Mouse (Mus musculus) liver, embryonic 14.5 days (tissue): ENCODE results near the gene Bdkrb2. TPM values are rescaled to one million over a fixed set of nuclear protein-coding genes. Genes with fewer than 3 reads are reported as not detected.

Experiments
- ATAC-seq: fragments of 200-750 bp; cut with Nextera tagmentation; 2 replicates; pipeline ENCODE4 v1.8.0; 2017; ENCODE audit warnings: moderate number of reproducible peaks, mild to moderate bottlenecking, moderate library complexity; ENCODE audit not compliant: insufficient read depth
- DNase-seq, 3 experiments: peaks; one replicate each; pipeline ENCODE4 v3.0.0-alpha.2; 2012 to 2013; ENCODE audit warnings: low read depth in 3 of 3, low spot score in 3 of 3
- H3K27ac ChIP-seq: fragments of 300-500 bp; sonication (generic); 2 replicates; pipeline ENCODE4 v1.5.1; 2014; ENCODE audit warnings: moderate library complexity, mild to moderate bottlenecking, control low read depth, inconsistent platforms
- H3K27me3 ChIP-seq: fragments of 300-500 bp; sonication (generic); 2 replicates; pipeline ENCODE4 v1.6.1; 2014; ENCODE audit warnings: mild to moderate bottlenecking, low read length, moderate library complexity; ENCODE audit not compliant: control insufficient read depth, insufficient read depth
- H3K36me3 ChIP-seq: fragments of 300-500 bp; sonication (generic); replicated peaks from 2 replicates; pipeline ENCODE4 v1.6.1; 2014; ENCODE audit warnings: low read depth; ENCODE audit not compliant: control insufficient read depth, insufficient read depth
- H3K4me1 ChIP-seq, 2 experiments: fragments of 200-500 bp in 1 of 2; fragments of 300-500 bp in 1 of 2; sonication (generic) in 1 of 2; replicated peaks; 2 replicates each; pipeline ENCODE4 v1.6.1; 2012 to 2014; ENCODE audit warnings: antibody characterized with exemption in 1 of 2, inconsistent platforms in 1 of 2, low read length in 1 of 2; ENCODE audit not compliant: control insufficient read depth in 2 of 2, insufficient read depth in 2 of 2
- H3K4me2 ChIP-seq: fragments of 300-500 bp; sonication (generic); 2 replicates; pipeline ENCODE4 v1.6.1; 2014; ENCODE audit warnings: low read depth, mild to moderate bottlenecking, control low read depth, moderate library complexity
- H3K4me3 ChIP-seq, 2 experiments: fragments of 200-500 bp in 1 of 2; fragments of 300-500 bp in 1 of 2; sonication (generic) in 1 of 2; 2 replicates each; pipeline ENCODE4 v1.5.1; 2012 to 2014; ENCODE audit warnings: low read depth in 2 of 2, low read length in 2 of 2, mild to moderate bottlenecking in 2 of 2, control low read depth in 1 of 2, inconsistent platforms in 1 of 2, moderate library complexity in 1 of 2; ENCODE audit not compliant: insufficient read depth in 1 of 2
- H3K9ac ChIP-seq: fragments of 300-500 bp; sonication (generic); replicated peaks from 2 replicates; pipeline ENCODE4 v1.6.1; 2014; ENCODE audit warnings: mild to moderate bottlenecking, control low read depth, moderate library complexity
- H3K9me3 ChIP-seq: fragments of 300-500 bp; sonication (generic); 2 replicates; pipeline ENCODE4 v1.6.1; 2016; ENCODE audit warnings: low read length, mixed read lengths; ENCODE audit not compliant: control insufficient read depth
- CTCF ChIP-seq: IDR thresholded peaks from 2 replicates; pipeline ENCODE4 v1.5.1; 2016; ENCODE audit warnings: antibody characterized with exemption, low read depth, control low read depth
- EP300 ChIP-seq: IDR thresholded peaks from 2 replicates; pipeline ENCODE4 v1.6.1; 2016; ENCODE audit warnings: antibody characterized with exemption, low read depth
- WGBS: fragments of 180-500 bp; shearing (Covaris S2); extraction: QIAGEN DNeasy Blood & Tissue Kit; methylation state at CpG from one replicate; pipeline ENCODE4 v1.1.7; 2014; ENCODE audit not compliant: insufficient replicate concordance; 5-methylcytosine and 5-hydroxymethylcytosine counted together
- polyA plus RNA-seq, 2 experiments: library from polyadenylated mRNA; depleted of rRNA in 1 of 2; stranded (reverse) in 1 of 2; unstranded in 1 of 2; fragments of >200 nt; fragmentation: Nextera tagmentation in 1 of 2; extraction: Ambion mirVana in 1 of 2; gene quantifications; 2 replicates each; pipeline versions ENCODE4 v1.2.1 to v1.2.3; 2012 to 2014

Bdkrb2 gene
- polyA plus RNA-seq (2012; rRNA removed) (0.01 TPM in 1 of 2 replicates, not detected in the other), polyA plus RNA-seq (2014; fragmentation: Nextera tagmentation; extraction: Ambion mirVana) (not detected in 2 replicates)

DNA sequence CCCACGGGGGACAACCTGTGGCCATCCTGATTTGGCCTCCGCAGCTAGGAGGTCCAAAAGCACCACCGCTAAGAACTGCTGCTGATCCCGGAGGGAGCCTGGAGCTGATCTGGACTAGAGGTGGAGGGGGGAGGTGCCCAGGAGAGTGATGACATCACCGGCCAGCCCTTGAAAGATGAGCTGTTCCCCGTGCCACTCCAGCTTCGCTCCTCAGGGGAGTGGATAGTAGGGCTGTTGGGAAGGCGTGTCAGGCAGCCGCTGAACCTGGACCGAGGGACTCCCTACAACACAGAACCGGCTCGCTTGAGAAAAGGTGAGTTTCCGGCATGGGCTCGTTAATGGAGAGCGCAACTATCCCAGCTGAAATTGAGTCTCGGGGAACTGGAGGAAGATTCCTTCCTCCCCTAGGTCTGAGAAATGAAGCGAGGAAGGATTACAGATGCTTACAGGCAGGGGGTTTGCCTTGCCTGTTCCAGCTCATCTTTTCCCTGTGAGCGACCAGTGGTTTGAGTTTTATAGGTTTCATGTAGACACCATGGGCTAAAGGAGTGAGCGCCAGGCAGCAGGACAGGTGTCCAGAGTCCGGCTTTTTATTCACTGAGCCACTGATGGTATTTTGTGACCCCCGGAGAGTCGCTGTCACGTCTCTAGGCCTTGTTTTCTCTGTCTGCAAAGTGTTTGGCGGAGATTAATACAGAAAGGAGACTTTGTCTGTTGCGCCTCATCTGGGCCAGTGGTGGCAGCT, at the start of gene Bdkrb2:
Bdkrb2 (plus strand) TSS at position 291 of the 745 bp plus-strand sequence.
- no peak for TF ChIP-seq CTCF
- no peak for TF ChIP-seq EP300
- H3K4me1 ChIP-seq, result no peaks in the 10 kb centered on the region
- DNase-seq, result no peak

DNA sequence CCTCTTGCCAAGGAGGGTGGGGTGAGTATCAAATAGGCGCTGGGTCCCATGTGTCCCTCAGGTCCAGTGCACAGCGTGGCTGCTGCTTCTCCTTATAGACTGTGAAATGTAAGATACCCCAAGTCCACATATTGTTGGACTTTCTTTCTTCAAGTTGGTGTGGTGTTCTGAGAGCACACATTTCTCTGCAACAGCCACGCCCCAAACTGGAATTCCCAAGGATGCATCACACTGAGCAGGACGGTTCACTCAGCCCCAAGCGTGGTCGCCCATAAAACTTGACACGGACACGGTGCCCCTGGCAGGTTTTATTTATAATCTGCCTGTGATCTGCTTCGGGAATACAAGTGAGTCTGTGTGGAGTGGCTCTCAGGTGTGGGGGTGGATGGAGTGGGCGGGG, 48.9 kb upstream of the Bdkrb2 start:
- 66% methylated on average over 10 of the region's 10 CpGs for WGBS

More for the DNA sequence above, at the start of gene Bdkrb2:
- Histone ChIP-seq H3K27ac (no peak within 1 kb of the TSS), H3K27me3 (peaks cover 30% of the 10 kb centered on the region), H3K36me3 (no peaks in the 10 kb centered on the region), H3K4me3 (no peak within 1 kb of the TSS), H3K9me3 (no peaks in the 10 kb centered on the region), H3K4me2 (no peak within 1 kb of the TSS), H3K9ac (no peak within 1 kb of the TSS)
- 7% methylated on average over 25 of the region's 25 CpGs for WGBS
- no peak for ATAC-seq

DNA sequence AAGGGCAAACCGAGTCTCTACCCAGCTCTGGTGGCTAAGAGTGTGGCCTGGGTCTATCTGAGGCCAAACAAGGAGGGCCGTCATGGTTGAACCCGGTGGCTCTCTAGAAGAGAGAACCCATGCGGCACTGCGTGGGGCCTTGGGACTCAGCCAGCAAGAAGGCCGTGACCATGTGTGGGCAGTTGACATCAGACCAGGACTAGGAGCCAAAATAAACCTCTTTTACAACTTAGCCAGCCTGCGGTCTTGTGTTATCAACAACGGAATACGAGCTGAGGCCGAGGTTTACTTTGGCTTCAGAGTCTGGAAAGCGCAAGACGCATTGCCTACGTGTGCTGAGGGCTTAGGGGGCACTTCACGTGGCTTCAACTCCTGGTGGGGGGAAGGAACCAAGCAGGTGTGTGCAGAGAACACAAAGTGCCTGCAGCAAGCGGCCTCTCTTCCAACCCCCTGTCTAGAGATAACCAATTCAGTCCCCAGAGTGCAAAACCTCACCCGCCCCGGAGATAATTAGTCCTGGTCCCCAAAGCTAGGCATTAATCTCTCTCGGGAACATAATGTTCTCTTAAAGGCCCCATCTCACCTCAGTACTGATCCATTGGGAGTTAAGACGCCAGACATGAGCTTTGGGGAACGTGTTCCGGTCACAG, 45.9 kb upstream of the Bdkrb2 start:
- ATAC-seq (no peak), DNase-seq (no peak)
- H3K9me3 ChIP-seq, result no peaks in the 10 kb centered on the region
- no peak overlapping the region for H3K9ac ChIP-seq
- H3K27me3 ChIP-seq, result no peaks in the 10 kb centered on the region
- no peaks in the 10 kb centered on the region for H3K4me1 ChIP-seq
- H3K27ac ChIP-seq, result no peak overlapping the region
- 70% methylated on average over 21 of the region's 21 CpGs for WGBS
- no peak overlapping the region for H3K4me2 ChIP-seq
- H3K36me3 ChIP-seq, result no peaks in the 10 kb centered on the region
- no peak for TF ChIP-seq CTCF
- no peak for TF ChIP-seq EP300
- H3K4me3 ChIP-seq, result no peak overlapping the region

More for the DNA sequence above, 48.9 kb upstream of the Bdkrb2 start:
- DNase-seq, result no peak
- no peak for TF ChIP-seq CTCF
- TF ChIP-seq EP300, result no peak
- Histone ChIP-seq H3K9me3 (no peaks in the 10 kb centered on the region), H3K27me3 (no peaks in the 10 kb centered on the region), H3K9ac (no peak overlapping the region), H3K4me3 (no peak overlapping the region), H3K27ac (no peak overlapping the region), H3K4me2 (no peak overlapping the region), H3K4me1 (no peaks in the 10 kb centered on the region), H3K36me3 (no peaks in the 10 kb centered on the region)
- no peak for ATAC-seq

DNA sequence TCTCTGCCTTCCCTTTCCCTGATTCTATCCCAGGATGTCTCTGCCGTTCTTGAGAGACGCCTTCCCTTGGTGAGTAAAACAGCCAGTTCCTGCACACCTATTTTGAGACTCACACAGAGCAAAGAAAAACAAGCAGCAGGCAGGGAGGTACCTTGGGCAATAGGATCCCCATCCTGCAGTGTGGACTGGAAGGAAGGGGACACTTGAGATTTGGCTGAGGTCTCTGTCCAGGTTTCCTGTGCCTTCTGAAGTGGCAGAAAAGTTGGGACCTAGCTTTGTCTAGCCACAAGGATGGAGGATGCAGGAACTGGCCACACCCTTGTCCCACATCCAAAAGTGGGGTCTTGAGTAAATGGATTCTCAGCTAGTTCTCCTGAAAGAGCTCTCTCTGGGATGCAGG, 43.2 kb upstream of the Bdkrb2 start:
- no peak overlapping the region for H3K4me2 ChIP-seq
- H3K4me1 ChIP-seq, result no peaks in the 10 kb centered on the region
- WGBS, result 58% methylated on average over 2 of the region's 2 CpGs
- no peaks in the 10 kb centered on the region for H3K27me3 ChIP-seq
- H3K9ac ChIP-seq, result no peak overlapping the region
- no peaks in the 10 kb centered on the region for H3K36me3 ChIP-seq
- no peak for ATAC-seq
- no peaks in the 10 kb centered on the region for H3K9me3 ChIP-seq
- no peak for TF ChIP-seq CTCF
- TF ChIP-seq EP300, result no peak
- no peak for DNase-seq
- no peak overlapping the region for H3K27ac ChIP-seq
- H3K4me3 ChIP-seq, result no peak overlapping the region

DNA sequence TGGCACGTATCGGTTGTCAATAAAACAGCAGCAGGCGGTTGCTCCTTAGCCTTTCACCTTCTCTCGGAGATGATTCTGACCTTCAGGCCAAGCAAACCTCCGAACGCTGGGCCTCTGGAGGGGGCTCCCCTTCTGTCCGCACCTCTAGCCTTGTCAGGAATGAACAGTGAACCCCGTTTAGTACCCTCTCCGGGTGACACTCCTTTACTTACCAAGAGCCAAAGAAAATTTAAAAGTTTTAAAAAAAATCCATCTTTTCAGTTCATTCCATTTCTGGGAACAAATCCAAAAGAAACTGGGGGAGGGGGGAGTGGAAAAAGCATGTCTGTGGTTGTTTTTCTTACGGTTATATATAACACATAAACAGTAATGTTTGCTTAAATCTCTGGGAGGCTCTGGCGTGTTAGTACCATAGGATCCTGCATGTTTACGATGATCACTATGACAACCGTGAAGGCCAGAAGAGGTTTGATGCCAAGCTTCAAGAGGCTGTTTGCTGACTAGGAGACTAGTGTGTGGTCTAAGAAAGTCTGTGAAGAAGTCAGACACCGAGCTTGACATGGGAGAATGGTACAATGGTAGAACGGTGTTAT, 41.8 kb upstream of the Bdkrb2 start:
- Histone ChIP-seq H3K9ac (no peak overlapping the region), H3K4me1 (no peaks in the 10 kb centered on the region), H3K36me3 (no peaks in the 10 kb centered on the region), H3K4me3 (no peak overlapping the region), H3K9me3 (no peaks in the 10 kb centered on the region), H3K27me3 (no peaks in the 10 kb centered on the region), H3K27ac (no peak overlapping the region), H3K4me2 (no peak overlapping the region)
- 70% methylated on average over 15 of the region's 15 CpGs for WGBS
- TF ChIP-seq EP300, result no peak
- no peak for TF ChIP-seq CTCF
- DNase-seq, result no peak
- ATAC-seq, result no peak
